In genomic region chr10:64030901-64031300, GRCm38 (mm10) we compare ENCODE assay signal across 20 mouse cellular contexts. TPM values are rescaled to one million over a fixed set of nuclear protein-coding genes. Genes with fewer than 3 reads are reported as not detected.
"Had no signal": no experiment of that assay in that cellular context is flagged by ENCODE, and none has a peak within 500 bp of the region (broad histone marks: within the 10 kb centered on the region; RNA-seq: fewer than 3 reads in every experiment).

No protein-coding gene starts in this region.

- H3K27me3 ChIP-seq: limb, embryonic 13.5 days; liver, embryonic 13.5 days; midbrain, embryonic 12.5 days; midbrain, embryonic 15.5 days; neural tube, embryonic 13.5 days; stomach, embryonic 15.5 days had no signal

- ATAC-seq: midbrain, embryonic 15.5 days had no signal

- DNase-seq: kidney, postnatal 25 days; layer of hippocampus, adult 9-11 months; liver; liver, embryonic 13.5 days; lung, adult 2 months; retina, postnatal 1 day; right cerebral cortex, postnatal 25 days; spleen, adult 18-20 months; thymus, postnatal 25 days had no signal

- H3K4me1 ChIP-seq: limb, embryonic 10.5 days; limb, embryonic 13.5 days; liver, embryonic 13.5 days; midbrain, embryonic 12.5 days; midbrain, embryonic 15.5 days; neural tube, embryonic 13.5 days; stomach, embryonic 15.5 days had no signal

- H3K36me3 ChIP-seq: limb, embryonic 10.5 days; limb, embryonic 13.5 days; liver, embryonic 13.5 days; midbrain, embryonic 12.5 days; midbrain, embryonic 15.5 days; neural tube, embryonic 13.5 days; stomach, embryonic 15.5 days had no signal

- H3K9ac ChIP-seq: limb, embryonic 13.5 days; liver, embryonic 13.5 days; midbrain, embryonic 12.5 days; midbrain, embryonic 15.5 days; neural tube, embryonic 13.5 days; stomach, embryonic 15.5 days had no signal

- H3K27ac ChIP-seq: kidney, postnatal 0 days; layer of hippocampus, adult 2 months; limb, embryonic 10.5 days; limb, embryonic 13.5 days; liver, embryonic 13.5 days; macrophage; midbrain, embryonic 12.5 days; midbrain, embryonic 15.5 days; neural tube, embryonic 13.5 days; stomach, embryonic 15.5 days had no signal

- H3K4me2 ChIP-seq: limb, embryonic 13.5 days; liver, embryonic 13.5 days; midbrain, embryonic 12.5 days; midbrain, embryonic 15.5 days; neural tube, embryonic 13.5 days; stomach, embryonic 15.5 days had no signal

- H3K9me3 ChIP-seq: limb, embryonic 10.5 days; limb, embryonic 13.5 days; liver, embryonic 13.5 days; midbrain, embryonic 12.5 days; midbrain, embryonic 15.5 days; neural tube, embryonic 13.5 days; stomach, embryonic 15.5 days had no signal

- H3K4me3 ChIP-seq: layer of hippocampus, adult 2 months; limb, embryonic 10.5 days; limb, embryonic 13.5 days; liver, embryonic 13.5 days; midbrain, embryonic 12.5 days; midbrain, embryonic 15.5 days; myocyte; neural tube, embryonic 13.5 days; stomach, embryonic 15.5 days had no signal

RNA-seq across cellular contexts. Expression of gene Lrrtm3, which starts 59.2 kb away (rescaled TPM):
- polyA plus RNA-seq: liver, embryonic 16.5 days; macrophage had no signal
